Mouse (Mus musculus) CH12.LX (cell line): ENCODE measurements at regions not wholly inside any gene's neighbourhood (a gene's known extent, or its start where the extent isn't known, plus 50 kb on each side); places are given as distances from the start of the nearest gene placed in this dataset.

ENCODE experiments used
- CTCF ChIP-seq, 2 experiments: IDR thresholded peaks in 1 of 2; conservative IDR thresholded peaks in 1 of 2; 2 replicates each; pipeline ENCODE4 v1.5.1; 2011 to 2012; ENCODE audit warnings: low read depth in 2 of 2, low read length in 2 of 2, improper control_type of control experiment in 1 of 2, inconsistent platforms in 1 of 2, mild to moderate bottlenecking in 1 of 2, moderate library complexity in 1 of 2
- EP300 ChIP-seq: IDR thresholded peaks from 2 replicates; pipeline ENCODE4 v1.6.1; 2011; ENCODE audit warnings: low read length, improper control_type of control experiment
- JUND ChIP-seq: conservative IDR thresholded peaks from 2 replicates; pipeline ENCODE4 v1.6.1; 2011; ENCODE audit warnings: low read depth, low read length, improper control_type of control experiment
- MAFK ChIP-seq: IDR thresholded peaks from 2 replicates; pipeline ENCODE4 v1.6.1; 2011; ENCODE audit warnings: low read length, improper control_type of control experiment; ENCODE audit not compliant: insufficient replicate concordance
- MAZ ChIP-seq: IDR thresholded peaks from 2 replicates; pipeline ENCODE4 v1.6.1; 2012; ENCODE audit warnings: low read depth, mild to moderate bottlenecking, inconsistent platforms, low read length, improper control_type of control experiment, moderate library complexity
- MXI1 ChIP-seq: IDR thresholded peaks from 2 replicates; pipeline ENCODE4 v1.6.1; 2011; ENCODE audit warnings: mild to moderate bottlenecking, low read depth, low read length, improper control_type of control experiment
- POLR2A ChIP-seq: IDR thresholded peaks from 2 replicates; pipeline ENCODE4 v1.6.1; 2011; ENCODE audit warnings: low read depth, mild to moderate bottlenecking, improper control_type of control experiment, low read length
- UBTF ChIP-seq: IDR thresholded peaks from 2 replicates; pipeline ENCODE4 v1.6.1; 2012; ENCODE audit warnings: low read depth, mild to moderate bottlenecking, inconsistent platforms, low read length, improper control_type of control experiment, moderate library complexity
- ZC3H11A ChIP-seq: IDR thresholded peaks from 2 replicates; pipeline ENCODE4 v1.6.1; 2012; ENCODE audit warnings: low read depth, mild to moderate bottlenecking, inconsistent platforms, low read length, improper control_type of control experiment
- ZNF384 ChIP-seq: IDR thresholded peaks from 2 replicates; pipeline ENCODE4 v1.6.1; 2012; ENCODE audit warnings: low read depth, low read length, improper control_type of control experiment, inconsistent platforms

DNA sequence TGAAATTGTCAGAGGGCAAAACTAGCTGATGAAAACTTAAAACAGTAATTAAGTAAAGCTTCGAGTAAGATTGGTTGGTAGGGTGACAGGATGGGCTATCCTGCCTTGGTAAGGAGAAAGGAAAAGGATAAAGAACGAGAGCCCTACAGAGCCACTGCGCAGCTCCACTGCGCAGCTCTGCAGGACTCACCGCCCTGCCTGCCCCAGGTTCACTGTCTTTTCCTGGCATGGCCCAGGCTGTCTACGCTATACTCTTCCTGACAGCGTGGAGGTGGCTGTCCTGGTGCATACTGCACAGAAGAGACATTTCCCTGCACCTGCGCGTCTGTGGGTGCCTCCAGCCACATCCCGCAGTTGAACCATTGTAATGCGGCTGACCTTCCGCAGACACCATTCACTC, 136.6 kb upstream of the Eomes start:
- TF ChIP-seq CTCF (conservative IDR thresholded peaks at IDR 0.05 in 1 of 2, IDR thresholded peaks at IDR 0.05 in 1 of 2; ENCODE audit: low read depth in 2 of 2, low read length in 2 of 2) = no peak
- TF ChIP-seq JUND = no peak
- no peak for TF ChIP-seq POLR2A
- no peak for TF ChIP-seq EP300
- no peak for TF ChIP-seq ZC3H11A
- no peak for TF ChIP-seq MAFK
- no peak for TF ChIP-seq UBTF
- TF ChIP-seq MXI1 = no peak
- TF ChIP-seq ZNF384 = no peak
- no peak for TF ChIP-seq MAZ
